Mouse (Mus musculus): ENCODE data around the gene Huwe1.

Huwe1 gene

GRCm38 (mm10) chrX:151800701-151801511 is at the start of gene Huwe1:
Gene Huwe1 (plus strand): TSS chrX:151800807.
- peak; percentile 86 to 87 for DNase-seq

GRCm38 (mm10) chrX:151780348-151780747 is 20.3 kb upstream of the Huwe1 start:
- DNase-seq = no peak

DNA sequence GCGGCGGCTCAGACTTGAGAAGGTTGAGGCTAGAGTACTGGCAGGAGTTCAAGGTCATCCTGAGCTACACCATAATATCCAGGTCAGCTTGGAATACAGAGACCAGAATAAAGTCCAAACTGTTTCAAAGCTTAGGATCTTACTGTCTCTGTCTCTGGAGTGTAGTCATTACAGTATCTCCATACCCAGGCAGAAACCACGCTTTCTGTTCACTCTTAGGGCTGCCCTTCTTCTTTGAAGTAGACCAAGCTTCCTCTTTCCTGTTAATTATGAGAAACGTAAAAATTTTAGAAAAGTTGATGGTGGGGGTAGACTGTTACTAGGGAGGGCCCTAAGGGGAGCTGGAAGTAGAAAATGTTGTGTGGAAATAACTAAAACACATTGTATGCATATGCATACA is 17.7 kb upstream of the Huwe1 start:
- DNase-seq = no peak

GRCm38 (mm10) chrX:151792766-151793165 is 7.8 kb upstream of the Huwe1 start:
- no peak for DNase-seq

GRCm38 (mm10) chrX:151797970-151798369 is 2.6 kb upstream of the Huwe1 start:
- DNase-seq = no peak

- DNase-seq = peak; percentile 12 to 16
These were observed 1.8 kb downstream of the Huwe1 start for GRCm38 (mm10) chrX:151802328-151802955.

GRCm38 (mm10) chrX:151802956-151803776 is 2.6 kb downstream of the Huwe1 start:
- DNase-seq = peak; percentile 94 to 95

DNA sequence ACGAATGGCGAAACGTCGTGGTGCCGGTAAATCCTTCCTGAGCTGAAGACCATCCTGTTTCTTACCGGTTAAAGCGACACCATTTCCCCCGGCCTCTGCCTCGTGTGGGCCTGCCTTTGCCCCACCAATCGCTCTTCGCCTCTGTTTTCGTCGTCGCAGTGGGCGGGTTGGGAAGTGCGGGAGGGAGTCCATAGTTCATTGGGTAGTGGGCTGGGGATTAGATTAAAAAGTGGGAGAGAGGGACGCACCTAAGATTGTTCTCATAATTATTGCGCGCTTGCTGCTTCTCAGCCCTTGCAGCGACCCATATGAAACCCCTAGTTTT is 3.1 kb downstream of the Huwe1 start:
- DNase-seq = peak in 1 of 2 experiments; percentile 56

GRCm38 (mm10) chrX:151804388-151804787 is 3.8 kb downstream of the Huwe1 start:
- no peak for DNase-seq

DNA sequence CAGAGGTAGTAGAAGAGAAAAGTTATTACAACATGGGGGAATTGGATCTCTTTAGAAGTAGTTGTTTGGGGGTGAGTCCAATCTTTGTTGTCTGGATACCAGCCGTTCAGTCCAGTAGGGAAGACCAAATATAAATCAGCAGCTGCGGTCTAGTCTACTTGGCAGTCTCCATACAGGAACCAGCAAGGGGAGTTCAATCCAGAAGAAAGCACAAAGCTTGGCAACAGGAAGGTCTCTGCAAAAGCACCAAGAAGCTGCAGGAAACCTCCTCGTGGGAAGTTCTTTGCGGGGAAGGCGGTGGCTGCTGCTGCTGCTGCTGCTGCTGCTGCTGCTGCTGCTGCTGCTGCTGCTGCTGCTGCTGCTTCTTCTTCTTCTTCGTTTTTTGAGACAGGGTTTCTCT is 10.9 kb downstream of the Huwe1 start:
- DNase-seq = no peak

- DNase-seq = no peak
These were observed 13.0 kb downstream of the Huwe1 start for GRCm38 (mm10) chrX:151813656-151814055.

- no peak for DNase-seq
These were observed 17.1 kb downstream of the Huwe1 start for GRCm38 (mm10) chrX:151817712-151818111.

GRCm38 (mm10) chrX:151828971-151829370 is 28.4 kb downstream of the Huwe1 start:
- no peak for DNase-seq

DNA sequence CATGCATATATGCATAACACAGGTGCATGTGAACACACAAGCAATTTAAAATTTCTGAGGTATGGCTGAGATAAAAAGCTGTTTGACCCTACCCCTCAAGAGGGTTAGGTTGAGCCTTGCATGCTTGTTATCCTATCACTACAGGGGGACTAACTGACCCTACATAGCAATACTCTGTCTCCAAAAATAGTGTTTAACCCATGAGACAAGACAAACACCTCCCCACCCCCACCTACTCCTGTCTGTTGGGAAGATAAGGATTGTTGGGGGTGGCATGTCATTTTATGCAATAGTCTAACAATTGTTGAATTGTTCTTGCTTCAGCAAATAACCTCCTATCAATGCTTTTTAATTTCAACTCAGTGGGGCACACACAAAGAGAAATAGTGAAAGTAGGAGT is 30.7 kb downstream of the Huwe1 start:
- no peak for DNase-seq

- no peak for DNase-seq
These were observed 32.4 kb downstream of the Huwe1 start for GRCm38 (mm10) chrX:151832982-151833381.

DNA sequence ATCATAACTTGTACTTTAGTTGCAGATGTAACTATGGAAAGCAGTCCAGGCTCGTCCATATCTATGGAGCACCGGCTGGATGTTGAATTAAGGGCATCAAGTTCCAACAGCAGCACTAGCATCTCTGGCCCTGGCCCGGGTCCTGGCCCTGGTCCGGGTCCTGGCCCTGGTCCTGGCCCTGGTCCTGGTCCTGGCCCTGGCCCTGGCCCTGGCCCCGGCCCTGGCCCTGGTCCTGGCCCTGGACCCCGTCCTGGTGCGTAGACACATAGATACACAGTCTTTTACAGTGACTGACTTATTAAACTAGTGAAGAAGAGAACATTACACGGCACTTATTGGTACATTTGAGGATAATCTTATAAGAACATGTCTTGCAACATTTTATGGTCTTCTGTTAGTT is 58.8 kb downstream of the Huwe1 start:
- DNase-seq = peak in 1 of 2 experiments; percentile 2

DNA sequence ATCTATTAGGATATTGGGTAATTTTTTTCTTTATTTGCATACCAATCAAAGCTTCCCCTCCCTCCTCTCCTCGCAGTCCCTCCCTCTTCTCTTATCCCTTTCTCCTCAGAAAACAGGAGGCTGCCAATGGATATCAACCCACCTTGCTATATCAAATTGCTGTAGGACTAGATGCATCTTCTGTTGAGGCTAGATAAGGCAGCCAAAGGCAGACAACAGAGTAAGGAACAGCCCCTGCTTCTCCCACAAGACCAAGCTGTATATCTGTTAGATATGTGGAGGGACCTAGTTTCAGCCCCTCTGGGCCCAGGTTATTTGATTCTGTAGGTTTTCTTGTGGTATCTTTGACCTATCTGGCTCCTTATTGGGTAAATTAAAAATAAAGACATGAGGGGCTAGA is 110.1 kb downstream of the Huwe1 start:
- no peak for DNase-seq

DNA sequence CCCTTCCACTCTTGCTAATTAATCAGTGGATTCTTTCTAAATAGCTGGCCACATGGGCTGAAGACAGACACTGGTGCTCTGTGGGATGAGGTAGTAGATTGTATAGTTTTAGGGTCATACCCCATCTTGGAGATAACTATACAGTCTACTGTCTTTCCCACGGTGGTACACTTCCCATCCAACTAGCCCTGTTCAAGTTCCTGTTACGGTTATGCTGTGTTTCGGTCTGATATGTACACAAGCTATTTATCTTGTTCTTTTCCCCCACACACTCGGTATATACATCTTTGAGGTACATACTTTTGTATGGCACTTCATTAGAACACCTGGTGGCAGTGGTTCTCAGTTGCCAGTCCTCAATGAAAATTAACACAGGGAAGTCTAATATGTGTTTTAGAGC is 111.7 kb downstream of the Huwe1 start:
- no peak for DNase-seq

DNA sequence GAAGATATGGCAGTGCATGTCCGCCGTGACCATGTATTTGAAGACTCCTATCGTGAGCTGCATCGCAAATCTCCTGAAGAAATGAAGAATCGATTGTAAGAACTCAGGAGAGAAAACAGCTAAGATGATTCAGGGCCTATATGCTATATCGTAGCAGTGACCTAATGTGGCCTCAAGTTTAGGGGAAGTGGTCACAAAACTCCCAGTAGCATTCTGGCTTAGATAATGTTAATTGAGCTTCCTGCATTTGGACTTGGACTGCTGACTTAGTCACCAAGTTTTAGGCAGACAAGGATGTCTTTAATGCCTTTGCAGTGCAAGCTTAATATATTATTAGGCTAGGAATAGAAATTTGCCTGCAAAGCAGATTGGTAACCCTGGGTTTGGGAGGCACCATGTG is 128.8 kb downstream of the Huwe1 start:
- DNase-seq = no peak

DNA sequence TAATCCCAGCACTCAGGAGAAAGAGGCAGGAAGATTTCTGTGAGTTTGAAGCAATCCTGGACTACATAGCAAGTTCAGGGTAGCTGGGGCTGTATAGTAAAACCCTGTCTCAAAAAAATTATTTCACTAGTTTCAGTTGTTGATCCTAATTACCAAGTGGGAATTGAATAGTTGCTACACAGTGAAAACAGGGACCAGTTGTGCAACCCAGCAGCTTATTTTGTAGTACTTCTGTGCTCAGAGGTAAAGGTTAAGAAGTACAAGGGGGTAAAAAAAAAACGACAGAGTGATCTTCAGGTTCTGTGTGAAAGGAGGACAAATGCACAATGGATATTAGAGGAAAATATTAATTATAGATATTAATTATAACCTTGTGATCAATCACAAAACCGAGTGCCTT is 138.2 kb downstream of the Huwe1 start:
- DNase-seq = no peak

DNA sequence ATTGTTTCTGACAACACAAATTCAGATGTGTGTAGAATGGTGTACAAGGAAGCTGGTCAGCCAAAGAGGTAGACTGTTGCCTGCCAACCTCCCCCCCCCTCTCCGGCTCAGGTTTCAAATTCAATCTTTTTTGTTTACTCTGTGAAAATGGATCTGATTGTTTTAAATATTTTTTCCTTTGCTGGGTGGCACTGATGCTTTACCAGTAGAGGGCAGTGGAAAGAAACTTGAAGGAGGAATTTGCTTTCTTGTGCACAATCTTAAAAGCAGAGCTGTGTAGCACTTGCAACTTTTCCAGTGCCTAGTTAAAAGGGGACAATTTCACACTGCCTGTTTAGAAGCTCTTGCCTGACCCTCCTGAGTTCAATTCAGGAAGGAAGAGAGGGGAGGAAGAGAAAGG is 146.4 kb downstream of the Huwe1 start:
- no peak for DNase-seq

DNA sequence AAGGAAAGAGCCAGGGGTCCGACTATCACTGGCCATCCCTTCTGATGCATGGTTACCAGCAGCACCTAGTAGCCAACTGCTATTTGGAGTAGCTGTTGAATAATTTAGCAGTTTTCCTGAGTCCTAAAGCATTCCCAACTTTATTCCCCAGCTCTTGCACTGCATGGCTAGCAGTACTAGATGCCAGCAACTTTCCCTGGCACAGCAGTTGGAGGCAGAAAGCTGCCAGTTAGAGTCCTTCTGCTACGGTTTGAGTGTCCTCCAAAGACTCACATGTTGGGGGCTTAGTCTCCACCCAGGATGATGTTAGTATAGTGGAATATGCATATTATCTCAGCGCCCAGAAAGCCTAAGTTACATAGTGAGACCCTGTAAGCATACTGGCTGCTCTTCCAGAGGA is 147.2 kb downstream of the Huwe1 start:
- DNase-seq = no peak

DNA sequence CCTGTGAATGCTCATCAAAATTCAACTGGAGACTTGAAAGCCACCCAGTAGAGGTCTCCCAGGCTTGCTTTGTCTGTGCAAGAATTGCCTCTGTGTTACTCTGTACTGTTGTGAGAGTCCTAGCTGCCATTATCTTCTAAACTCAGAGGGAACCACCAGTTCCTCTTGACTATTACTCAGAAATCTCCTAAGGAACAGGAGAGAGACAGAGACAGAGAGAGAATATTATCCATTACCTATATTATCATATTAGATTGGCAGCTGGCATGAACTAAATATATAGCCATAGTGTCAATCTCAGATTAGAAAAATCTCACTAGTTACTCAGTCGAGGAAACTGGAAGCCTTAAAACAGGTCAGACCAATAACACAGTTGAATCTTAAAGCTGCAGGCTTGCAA is 149.6 kb downstream of the Huwe1 start:
- DNase-seq = no peak

GRCm38 (mm10) chrX:151951181-151951580 is 150.6 kb downstream of the Huwe1 start:
- DNase-seq = no peak

All from cerebellum, postnatal 14 days (tissue).